Mouse (Mus musculus) embryonic facial prominence, embryonic 12.5 days (tissue): ENCODE measurements around the gene 2010003K11Rik. TPM values are rescaled to one million over a fixed set of nuclear protein-coding genes. Genes with fewer than 3 reads are reported as not detected.

Source experiments
- ATAC-seq: fragments of 200-750 bp; cut with Nextera tagmentation; 2 replicates; pipeline ENCODE4 v1.8.0; 2017; ENCODE audit not compliant: insufficient number of reproducible peaks, insufficient read depth, low FRiP score, low TSS enrichment
- H3K27ac ChIP-seq: fragments of 300-500 bp; sonication (generic); 2 replicates; pipeline ENCODE4 v1.5.1; 2016; ENCODE audit warnings: mild to moderate bottlenecking
- H3K27me3 ChIP-seq: fragments of 300-500 bp; sonication (generic); 2 replicates; pipeline ENCODE4 v1.6.1; 2016; ENCODE audit warnings: mild to moderate bottlenecking, moderate library complexity
- H3K36me3 ChIP-seq: fragments of 300-500 bp; sonication (generic); 2 replicates; pipeline ENCODE4 v1.6.1; 2016; ENCODE audit warnings: mild to moderate bottlenecking
- H3K4me1 ChIP-seq: fragments of 300-500 bp; sonication (generic); 2 replicates; pipeline ENCODE4 v1.6.1; 2016
- H3K4me2 ChIP-seq: fragments of 300-500 bp; sonication (generic); replicated peaks from 2 replicates; pipeline ENCODE4 v1.6.1; 2016; ENCODE audit warnings: mild to moderate bottlenecking, moderate library complexity
- H3K4me3 ChIP-seq: fragments of 300-500 bp; sonication (generic); 2 replicates; pipeline ENCODE4 v1.5.1; 2016; ENCODE audit warnings: mild to moderate bottlenecking
- H3K9ac ChIP-seq: fragments of 300-500 bp; sonication (generic); 2 replicates; pipeline ENCODE4 v1.6.1; 2016; ENCODE audit warnings: mild to moderate bottlenecking, moderate library complexity
- H3K9me3 ChIP-seq: fragments of 300-500 bp; sonication (generic); 2 replicates; pipeline ENCODE4 v1.6.1; 2016; ENCODE audit warnings: mild to moderate bottlenecking, moderate library complexity
- WGBS: fragments of 180-500 bp; shearing (Covaris S2); methylation state at CpG from one replicate; pipeline ENCODE4 v1.1.7; 2016; 5-methylcytosine and 5-hydroxymethylcytosine counted together
- polyA plus RNA-seq: library from polyadenylated mRNA; unstranded; fragments of >200 nt; fragmentation: Nextera tagmentation; extraction: Ambion mirVana; gene quantifications from 2 replicates; pipeline ENCODE4 v1.2.1, GENCODE M21; 2016

2010003K11Rik gene
- polyA plus RNA-seq, 1 experiment from 2014 or later: not detected

DNA sequence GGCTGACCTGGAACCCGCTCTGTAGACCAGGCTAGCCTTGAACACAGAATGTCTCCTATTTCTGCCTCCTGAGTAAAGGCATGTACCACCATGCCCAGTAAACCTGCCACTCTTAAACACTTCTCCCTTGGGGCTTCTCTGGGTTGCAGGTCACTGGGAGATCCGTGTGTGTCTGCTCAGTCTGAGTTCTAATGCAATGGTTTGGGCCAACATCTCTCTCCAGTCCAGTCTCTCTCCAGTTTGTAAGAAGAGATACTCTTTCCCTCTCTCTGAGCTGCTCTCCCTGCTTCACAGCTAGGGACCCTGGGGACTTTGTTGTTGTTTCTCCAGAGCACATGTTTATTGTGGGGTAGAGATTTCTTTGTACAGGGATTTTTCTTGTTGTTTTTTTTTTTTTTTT is 17.9 kb upstream of the 2010003K11Rik start:
- H3K27me3 ChIP-seq: no peaks in the 10 kb centered on the region
- peak overlapping the region; percentile 38 for H3K27ac ChIP-seq
- H3K4me1 ChIP-seq: peaks cover 34% of the 10 kb centered on the region
- no peaks in the 10 kb centered on the region for H3K36me3 ChIP-seq
- H3K9me3 ChIP-seq: no peaks in the 10 kb centered on the region
- ATAC-seq: no peak
- no peak overlapping the region for H3K9ac ChIP-seq
- no peak overlapping the region for H3K4me3 ChIP-seq
- H3K4me2 ChIP-seq: no peak overlapping the region
- WGBS: 57% methylated on average over 2 of the region's 2 CpGs

DNA sequence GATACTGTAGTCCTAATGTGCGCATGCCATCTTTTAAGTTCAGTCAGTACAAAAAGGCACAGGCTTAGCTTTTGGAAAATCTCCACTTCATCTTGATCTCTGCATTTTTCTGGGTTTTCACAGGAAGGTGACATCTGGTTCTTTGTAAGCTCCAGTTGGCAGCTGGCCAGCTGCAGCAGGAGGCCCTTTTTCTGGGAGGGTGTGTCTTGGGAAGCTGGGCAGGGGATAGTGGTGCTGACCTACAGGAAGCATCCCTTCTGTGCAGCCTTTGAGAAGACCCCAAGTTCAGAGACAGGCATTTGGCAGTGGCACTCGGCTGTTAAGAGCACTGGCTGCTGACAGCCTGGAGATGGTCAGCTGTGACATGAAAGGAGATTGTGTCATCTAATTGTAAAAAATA is 17.4 kb upstream of the 2010003K11Rik start:
- Histone ChIP-seq H3K4me3 (no peak overlapping the region), H3K36me3 (no peaks in the 10 kb centered on the region), H3K4me1 (peaks cover 39% of the 10 kb centered on the region), H3K27me3 (no peaks in the 10 kb centered on the region), H3K9ac (no peak overlapping the region), H3K4me2 (no peak overlapping the region), H3K9me3 (no peaks in the 10 kb centered on the region), H3K27ac (peak overlapping the region; percentile 38)
- WGBS: 36% methylated on average over 2 of the region's 2 CpGs
- ATAC-seq: no peak

DNA sequence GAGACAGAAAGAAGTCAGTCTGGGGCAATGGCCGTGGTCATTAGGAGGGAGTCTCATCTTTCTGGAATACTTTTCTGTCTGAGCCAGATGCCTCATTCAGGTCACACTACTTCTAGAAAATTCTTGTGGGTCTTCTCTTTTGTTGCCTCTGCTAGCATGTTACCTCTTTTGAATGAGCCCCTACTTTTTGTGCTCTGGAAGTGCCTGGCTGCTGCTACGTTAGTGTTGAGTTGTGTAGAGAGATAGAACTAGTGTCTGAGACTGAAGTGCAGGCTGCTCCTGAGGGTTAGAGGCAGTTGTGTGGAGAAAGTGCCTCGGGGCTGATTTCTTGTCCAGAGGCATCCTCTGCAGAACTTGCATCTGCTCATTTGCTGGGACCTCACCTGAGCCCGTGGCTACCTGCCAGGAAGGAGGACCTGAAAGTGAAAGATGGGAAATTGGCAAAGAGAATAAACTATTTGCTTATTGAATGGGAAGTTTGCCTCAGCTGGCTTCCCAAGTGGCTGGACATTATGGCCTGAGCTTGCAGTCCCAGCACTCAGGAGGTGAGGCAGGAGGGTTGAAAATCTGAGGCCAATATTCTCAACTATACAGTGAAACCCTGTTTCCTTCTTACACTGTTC is 15.0 kb upstream of the 2010003K11Rik start:
- Histone ChIP-seq H3K27me3 (no peaks in the 10 kb centered on the region), H3K4me1 (peaks cover 41% of the 10 kb centered on the region), H3K4me2 (no peak overlapping the region), H3K36me3 (no peaks in the 10 kb centered on the region), H3K9me3 (no peaks in the 10 kb centered on the region), H3K9ac (no peak overlapping the region), H3K27ac (no peak overlapping the region), H3K4me3 (no peak overlapping the region)
- WGBS: 70% methylated on average over 4 of the region's 4 CpGs
- ATAC-seq: no peak

DNA sequence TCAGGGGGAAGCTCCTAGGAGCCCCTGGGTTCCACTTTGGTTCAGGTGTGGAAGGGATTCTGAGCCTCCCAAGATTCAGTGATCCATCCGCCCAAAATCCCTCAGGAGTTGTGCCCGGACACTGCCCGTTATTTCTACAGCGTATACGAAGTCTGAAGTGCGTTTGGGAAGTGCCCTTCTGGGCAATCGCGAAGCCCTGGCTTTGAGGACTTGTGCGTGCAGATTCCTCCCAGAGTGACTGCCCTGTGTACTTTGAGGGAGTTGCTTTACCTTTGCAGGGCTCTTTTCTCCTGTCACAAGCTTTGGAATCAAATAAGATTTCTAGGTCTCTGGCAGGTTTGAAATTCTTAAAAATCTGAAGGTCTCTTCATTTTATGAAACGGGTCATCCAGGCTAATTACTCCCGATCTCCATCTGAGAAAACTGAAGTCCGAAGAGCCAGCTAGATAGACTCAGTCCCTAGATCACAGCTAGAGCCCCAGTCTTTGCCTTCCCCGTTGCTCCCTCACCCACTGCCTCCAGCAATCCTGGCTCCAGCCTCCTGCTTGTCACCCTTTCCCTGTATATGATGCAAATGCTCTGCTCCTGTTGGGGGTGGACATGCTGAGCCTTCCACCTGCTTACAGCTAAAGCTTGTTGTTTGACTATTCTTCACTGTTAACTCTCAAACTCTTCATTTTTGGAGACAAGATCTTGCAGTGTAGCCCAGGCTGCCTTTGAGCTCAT is 12.9 kb upstream of the 2010003K11Rik start:
- Histone ChIP-seq H3K9me3 (no peaks in the 10 kb centered on the region), H3K27me3 (no peaks in the 10 kb centered on the region), H3K4me3 (peak overlapping the region; percentile 63), H3K4me2 (peak overlapping the region; percentile 74), H3K27ac (no peak overlapping the region), H3K36me3 (no peaks in the 10 kb centered on the region), H3K4me1 (peaks cover 28% of the 10 kb centered on the region), H3K9ac (peak overlapping the region; percentile 48)
- WGBS: 8% methylated on average over 13 of the region's 13 CpGs
- no peak for ATAC-seq

DNA sequence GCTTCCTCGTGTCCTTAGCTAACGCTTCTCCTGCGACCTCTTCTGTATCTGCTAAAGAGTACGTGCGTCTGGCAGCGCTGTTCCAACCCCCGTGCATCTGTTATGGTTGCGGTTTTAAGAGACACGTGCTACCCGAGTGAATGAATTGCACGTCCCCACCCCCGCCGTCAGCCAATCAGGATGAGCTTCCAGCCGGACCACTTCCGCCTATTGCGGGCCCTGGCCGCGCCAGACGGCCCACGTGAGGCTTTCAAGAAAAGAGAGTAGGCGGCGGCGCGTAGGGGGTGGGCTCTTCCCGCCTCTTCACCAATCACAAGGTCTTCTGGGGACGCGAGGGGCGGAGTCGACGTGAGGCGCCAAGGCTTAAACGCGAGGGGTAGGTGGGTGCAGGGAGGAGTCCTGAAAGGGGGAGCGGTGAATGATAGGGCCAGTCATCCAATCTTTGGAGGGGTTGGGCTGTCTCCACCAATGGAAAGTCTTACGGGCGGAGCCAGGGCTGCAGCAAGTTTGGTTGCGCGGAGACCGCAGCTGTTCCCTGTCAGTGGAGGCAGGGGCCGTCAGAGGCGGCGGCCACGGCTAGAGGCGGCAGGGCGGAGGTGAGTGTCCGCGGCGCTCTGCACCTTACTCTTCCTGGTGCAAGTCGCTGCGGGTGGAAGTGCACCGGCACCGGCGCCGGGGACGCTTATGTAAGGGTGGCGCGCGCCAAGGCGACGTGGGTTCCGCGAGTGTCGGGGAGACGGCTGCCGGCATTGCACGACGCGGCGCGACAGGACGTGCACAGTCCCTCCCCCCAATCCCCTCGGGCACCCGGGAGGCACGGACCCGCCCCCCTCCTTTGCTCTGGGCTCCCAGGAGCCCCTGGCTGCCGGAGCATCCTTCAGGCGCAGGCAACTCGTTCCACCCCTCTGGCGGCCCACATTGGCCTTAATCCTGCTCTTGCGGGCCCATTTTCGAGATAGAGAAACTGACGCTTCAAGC is 11.9 kb upstream of the 2010003K11Rik start, which contains the start of gene Pcx:
TSS of gene Pcx (plus strand) at position 487 of the 978 bp plus-strand sequence.
- peak; percentile 100 for ATAC-seq
- Histone ChIP-seq H3K9me3 (no peaks in the 10 kb centered on the region), H3K36me3 (no peaks in the 10 kb centered on the region), H3K4me3 (peak within 1 kb of the TSS; percentile 63), H3K27ac (no peak within 1 kb of the TSS), H3K27me3 (no peaks in the 10 kb centered on the region), H3K4me1 (peaks cover 18% of the 10 kb centered on the region), H3K4me2 (peak within 1 kb of the TSS; percentile 74), H3K9ac (peak within 1 kb of the TSS; percentile 48)
- WGBS: under 1% methylated on average over 82 of the region's 82 CpGs

DNA sequence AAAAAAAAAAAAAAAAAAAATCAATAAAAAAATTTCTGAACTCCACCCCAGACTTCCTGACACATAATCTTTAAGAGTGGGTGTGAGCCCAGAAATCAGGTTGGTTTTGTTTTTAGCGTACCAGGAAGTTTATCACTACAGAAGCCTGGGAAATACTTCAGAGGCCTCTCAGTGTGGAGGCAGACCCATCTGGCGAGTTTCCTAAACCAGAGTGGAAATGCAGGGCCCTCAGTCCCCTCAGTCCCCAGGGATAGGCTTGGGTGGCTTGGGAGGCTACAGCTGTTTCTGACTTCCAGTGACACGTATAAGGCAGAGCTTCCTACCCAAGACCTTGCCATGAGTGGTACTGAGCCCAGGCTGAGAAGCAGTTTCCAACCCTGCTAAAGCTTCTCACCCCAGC is 9.4 kb upstream of the 2010003K11Rik start:
- no peak for ATAC-seq
- H3K36me3 ChIP-seq: no peaks in the 10 kb centered on the region
- no peak overlapping the region for H3K4me2 ChIP-seq
- no peak overlapping the region for H3K4me3 ChIP-seq
- H3K9me3 ChIP-seq: no peaks in the 10 kb centered on the region
- H3K27me3 ChIP-seq: no peaks in the 10 kb centered on the region
- H3K4me1 ChIP-seq: peaks cover 9% of the 10 kb centered on the region
- no peak overlapping the region for H3K9ac ChIP-seq
- no peak overlapping the region for H3K27ac ChIP-seq
- 73% methylated on average over 3 of the region's 3 CpGs for WGBS

DNA sequence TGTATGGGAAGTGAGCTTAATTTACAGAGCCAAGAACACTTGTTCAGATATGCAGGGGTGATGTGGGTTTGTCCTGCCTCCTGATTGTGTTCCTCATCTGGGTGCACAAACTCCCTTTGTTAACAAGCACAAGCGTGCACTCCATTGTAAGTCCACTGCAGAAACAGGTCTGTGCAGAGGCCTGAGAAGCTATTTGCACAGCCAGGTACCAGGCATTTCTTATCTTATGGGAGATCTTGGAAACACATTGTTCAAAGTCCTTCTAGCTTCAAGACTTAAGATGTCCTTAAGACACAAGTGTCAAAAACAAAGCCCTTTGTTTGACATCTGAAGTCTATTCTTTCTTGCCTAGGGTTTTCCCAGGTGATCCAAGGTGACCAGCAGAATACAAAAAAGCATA is 6.4 kb upstream of the 2010003K11Rik start:
- Histone ChIP-seq H3K9ac (no peak overlapping the region), H3K9me3 (no peaks in the 10 kb centered on the region), H3K4me2 (no peak overlapping the region), H3K36me3 (no peaks in the 10 kb centered on the region), H3K27me3 (no peaks in the 10 kb centered on the region), H3K4me1 (peaks cover 4% of the 10 kb centered on the region; the same call in 1 of the 2 replicates), H3K27ac (no peak overlapping the region), H3K4me3 (no peak overlapping the region)
- ATAC-seq: no peak
- WGBS: 91% methylated on average over 1 of the region's 1 CpGs

DNA sequence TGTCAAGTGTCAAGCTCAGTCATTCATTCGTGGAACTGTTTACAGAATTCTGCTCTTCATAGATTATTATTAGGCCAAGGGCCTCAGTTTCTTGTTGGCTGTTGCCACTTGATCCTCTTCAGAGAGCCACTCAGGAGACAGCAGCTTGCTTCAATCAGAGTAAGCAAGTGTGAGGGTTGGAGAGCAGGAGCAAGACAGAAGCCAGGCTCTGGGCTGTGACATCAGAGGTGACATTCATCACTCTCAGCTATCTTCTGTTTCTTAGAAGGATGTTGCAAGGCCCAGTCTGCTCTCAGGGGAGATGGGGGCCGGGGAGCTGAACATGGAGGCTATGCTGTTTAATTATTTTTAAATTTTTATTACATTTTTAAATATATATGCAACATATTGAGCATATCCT is 4.3 kb upstream of the 2010003K11Rik start:
- Histone ChIP-seq H3K27ac (no peak overlapping the region), H3K36me3 (no peaks in the 10 kb centered on the region), H3K9me3 (no peaks in the 10 kb centered on the region), H3K4me1 (peaks cover 5% of the 10 kb centered on the region; the same call in 1 of the 2 replicates), H3K4me2 (no peak overlapping the region), H3K27me3 (no peaks in the 10 kb centered on the region), H3K4me3 (no peak overlapping the region), H3K9ac (no peak overlapping the region)
- no peak for ATAC-seq
- 69% methylated on average over 2 of the region's 2 CpGs for WGBS

DNA sequence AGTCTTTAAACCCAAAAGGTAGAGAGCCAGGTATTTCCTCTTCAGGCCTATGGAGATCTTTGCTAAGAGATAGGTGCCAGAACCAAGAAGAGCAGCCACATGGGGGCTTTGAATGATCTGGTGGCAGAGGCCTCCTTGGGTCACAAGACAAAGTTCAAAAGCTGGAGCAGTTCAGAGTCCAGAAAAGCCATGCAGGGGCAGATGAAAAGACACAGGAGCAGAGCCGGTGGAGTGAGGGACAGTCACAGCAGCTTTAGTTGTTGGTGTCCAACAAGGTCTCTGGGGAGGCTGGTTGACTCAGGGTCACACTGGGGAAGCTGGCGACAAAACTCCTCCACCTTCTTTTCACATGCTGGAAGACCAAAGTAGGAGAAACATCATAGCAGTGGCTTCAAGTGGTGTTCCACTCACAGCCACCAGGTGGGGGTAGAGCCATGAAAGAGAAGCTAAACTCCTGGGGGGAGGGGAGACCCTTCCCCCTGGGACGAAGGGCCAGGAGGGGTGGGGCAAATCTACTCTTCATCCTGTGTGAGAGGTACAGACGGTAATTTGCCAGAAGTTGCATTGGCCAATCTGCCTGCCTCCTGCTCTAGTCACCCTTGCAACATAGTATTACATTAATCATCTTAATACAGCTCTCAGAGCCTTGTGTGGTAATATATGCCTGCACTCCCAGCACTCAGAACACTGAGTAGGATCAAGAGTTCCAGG is 965 bp downstream of the 2010003K11Rik start:
- Histone ChIP-seq H3K4me2 (peak overlapping the region; percentile 15; the same call in 1 of the 2 replicates), H3K27me3 (no peaks in the 10 kb centered on the region), H3K4me1 (peaks cover 9% of the 10 kb centered on the region; the same call in 1 of the 2 replicates), H3K9ac (no peak overlapping the region), H3K27ac (peak overlapping the region; percentile 30; the same call in 1 of the 2 replicates), H3K36me3 (no peaks in the 10 kb centered on the region), H3K9me3 (no peaks in the 10 kb centered on the region), H3K4me3 (no peak overlapping the region)
- WGBS: 3% methylated on average over 4 of the region's 4 CpGs
- ATAC-seq: no peak

DNA sequence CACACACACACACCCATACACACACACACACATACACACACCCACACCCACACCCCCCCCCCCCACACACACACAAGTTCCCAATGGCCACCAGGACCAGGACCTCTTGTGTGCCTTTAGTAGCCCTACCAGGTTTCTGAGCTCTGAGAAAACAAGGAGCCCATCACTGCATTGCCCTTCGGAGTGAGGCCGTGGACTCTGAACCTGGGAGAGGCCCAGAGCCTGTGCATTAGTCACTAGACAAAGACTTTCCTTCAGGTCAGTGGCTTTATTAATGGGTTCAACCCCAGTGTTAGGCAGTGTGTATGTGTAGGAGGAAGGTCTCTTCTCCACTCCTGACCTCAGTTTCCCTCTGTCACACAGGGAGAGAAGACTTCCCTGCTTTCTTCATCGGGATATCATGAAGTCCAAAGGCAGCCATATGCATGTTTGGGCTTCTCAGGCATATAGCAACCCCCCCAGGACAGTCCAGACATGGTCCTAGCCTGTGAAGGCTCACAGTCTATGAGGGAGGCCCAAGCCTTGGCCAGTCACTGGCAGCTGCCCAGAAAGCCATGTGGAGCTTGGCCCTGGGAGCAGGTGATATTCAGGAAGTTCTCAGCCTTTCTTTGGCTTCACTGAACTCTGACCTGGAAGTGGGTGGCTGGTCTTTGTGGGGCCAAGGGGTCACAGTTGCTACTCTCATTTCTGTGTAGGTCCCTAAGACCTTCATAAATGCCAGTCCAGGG is 1.7 kb downstream of the 2010003K11Rik start:
- Histone ChIP-seq H3K27ac (no peak overlapping the region), H3K36me3 (no peaks in the 10 kb centered on the region), H3K4me1 (peaks cover 9% of the 10 kb centered on the region; the same call in 1 of the 2 replicates), H3K9me3 (no peaks in the 10 kb centered on the region), H3K27me3 (no peaks in the 10 kb centered on the region), H3K9ac (no peak overlapping the region), H3K4me2 (no peak overlapping the region), H3K4me3 (no peak overlapping the region)
- 91% methylated on average over 3 of the region's 3 CpGs for WGBS
- no peak for ATAC-seq
